Mouse (Mus musculus): ENCODE data around the gene Nelfcd. TPM values are rescaled to one million over a fixed set of nuclear protein-coding genes. Genes with fewer than 3 reads are reported as not detected.

Nelfcd gene
- 117 and 125 TPM in 2 replicates for polyA plus RNA-seq (2014; fragmentation: Nextera tagmentation; extraction: Ambion mirVana)

- peaks cover 7% of the 10 kb centered on the region for H3K4me1 ChIP-seq (ENCODE audit: control insufficient read depth, insufficient read depth, low read length)
- H3K4me2 ChIP-seq (replicated peaks; ENCODE audit: low read depth, low read length), result peak within 1 kb of the TSS; percentile 70
- no peaks in the 10 kb centered on the region for H3K27me3 ChIP-seq (ENCODE audit: control insufficient read depth, insufficient read depth, low read length)
- no peaks in the 10 kb centered on the region for H3K36me3 ChIP-seq (ENCODE audit: control insufficient read depth, insufficient read depth, low read length)
- no peak within 1 kb of the TSS for H3K27ac ChIP-seq (ENCODE audit: low read length)
- ATAC-seq (ENCODE audit: insufficient number of reproducible peaks, insufficient read depth, low FRiP score, low read depth), result peak; percentile 97
- H3K9me3 ChIP-seq (ENCODE audit: control insufficient read depth, low read depth, low read length), result no peaks in the 10 kb centered on the region
- under 1% methylated on average over 40 of the region's 40 CpGs for WGBS
- H3K4me3 ChIP-seq (ENCODE audit: low read depth, low read length), result peak within 1 kb of the TSS; percentile 82
- peak within 1 kb of the TSS; percentile 60 for H3K9ac ChIP-seq (replicated peaks; ENCODE audit: low read depth, low read length)
Measured at GRCm38 (mm10) chr2:174415731-174416310, at the start of gene Nelfcd. TSS of gene Nelfcd (plus strand) at chr2:174415804.

GRCm38 (mm10) chr2:174366571-174366970 lies 49.0 kb upstream of the Nelfcd start:
- no peak overlapping the region for H3K9ac ChIP-seq (replicated peaks; ENCODE audit: low read depth, low read length)
- H3K9me3 ChIP-seq (ENCODE audit: control insufficient read depth, low read depth, low read length), result no peaks in the 10 kb centered on the region
- no peak for ATAC-seq (ENCODE audit: insufficient number of reproducible peaks, insufficient read depth, low FRiP score, low read depth)
- H3K4me3 ChIP-seq (ENCODE audit: low read depth, low read length), result no peak overlapping the region
- H3K27ac ChIP-seq (ENCODE audit: low read length), result no peak overlapping the region
- H3K36me3 ChIP-seq (ENCODE audit: control insufficient read depth, insufficient read depth, low read length), result no peaks in the 10 kb centered on the region
- H3K27me3 ChIP-seq (ENCODE audit: control insufficient read depth, insufficient read depth, low read length), result no peaks in the 10 kb centered on the region
- no peaks in the 10 kb centered on the region for H3K4me1 ChIP-seq (ENCODE audit: control insufficient read depth, insufficient read depth, low read length)
- no peak overlapping the region for H3K4me2 ChIP-seq (replicated peaks; ENCODE audit: low read depth, low read length)
- WGBS, result 84% methylated on average over 10 of the region's 10 CpGs

GRCm38 (mm10) chr2:174381021-174381420 lies 34.6 kb upstream of the Nelfcd start:
- no peaks in the 10 kb centered on the region for H3K27me3 ChIP-seq (ENCODE audit: control insufficient read depth, insufficient read depth, low read length)
- H3K4me1 ChIP-seq (ENCODE audit: control insufficient read depth, insufficient read depth, low read length), result no peaks in the 10 kb centered on the region
- ATAC-seq (ENCODE audit: insufficient number of reproducible peaks, insufficient read depth, low FRiP score, low read depth), result no peak
- no peak overlapping the region for H3K9ac ChIP-seq (replicated peaks; ENCODE audit: low read depth, low read length)
- 84% methylated on average over 9 of the region's 9 CpGs for WGBS
- H3K9me3 ChIP-seq (ENCODE audit: control insufficient read depth, low read depth, low read length), result no peaks in the 10 kb centered on the region
- no peak overlapping the region for H3K27ac ChIP-seq (ENCODE audit: low read length)
- no peaks in the 10 kb centered on the region for H3K36me3 ChIP-seq (ENCODE audit: control insufficient read depth, insufficient read depth, low read length)
- H3K4me2 ChIP-seq (replicated peaks; ENCODE audit: low read depth, low read length), result no peak overlapping the region
- no peak overlapping the region for H3K4me3 ChIP-seq (ENCODE audit: low read depth, low read length)

- Histone ChIP-seq H3K27me3 (ENCODE audit: control insufficient read depth, insufficient read depth, low read length) (no peaks in the 10 kb centered on the region), H3K4me2 (replicated peaks; ENCODE audit: low read depth, low read length) (no peak overlapping the region), H3K4me1 (ENCODE audit: control insufficient read depth, insufficient read depth, low read length) (no peaks in the 10 kb centered on the region), H3K27ac (ENCODE audit: low read length) (no peak overlapping the region), H3K9me3 (ENCODE audit: control insufficient read depth, low read depth, low read length) (no peaks in the 10 kb centered on the region), H3K36me3 (ENCODE audit: control insufficient read depth, insufficient read depth, low read length) (no peaks in the 10 kb centered on the region), H3K4me3 (ENCODE audit: low read depth, low read length) (no peak overlapping the region), H3K9ac (replicated peaks; ENCODE audit: low read depth, low read length) (no peak overlapping the region)
- 87% methylated on average over 3 of the region's 3 CpGs for WGBS
- ATAC-seq (ENCODE audit: insufficient number of reproducible peaks, insufficient read depth, low FRiP score, low read depth), result no peak
Measured at GRCm38 (mm10) chr2:174391936-174392335, 23.7 kb upstream of the Nelfcd start.

GRCm38 (mm10) chr2:174392554-174392953 lies 23.1 kb upstream of the Nelfcd start:
- no peaks in the 10 kb centered on the region for H3K4me1 ChIP-seq (ENCODE audit: control insufficient read depth, insufficient read depth, low read length)
- no peaks in the 10 kb centered on the region for H3K27me3 ChIP-seq (ENCODE audit: control insufficient read depth, insufficient read depth, low read length)
- no peak overlapping the region for H3K4me3 ChIP-seq (ENCODE audit: low read depth, low read length)
- no peak for ATAC-seq (ENCODE audit: insufficient number of reproducible peaks, insufficient read depth, low FRiP score, low read depth)
- no peak overlapping the region for H3K4me2 ChIP-seq (replicated peaks; ENCODE audit: low read depth, low read length)
- WGBS, result 79% methylated on average over 9 of the region's 9 CpGs
- no peak overlapping the region for H3K27ac ChIP-seq (ENCODE audit: low read length)
- H3K9ac ChIP-seq (replicated peaks; ENCODE audit: low read depth, low read length), result no peak overlapping the region
- no peaks in the 10 kb centered on the region for H3K36me3 ChIP-seq (ENCODE audit: control insufficient read depth, insufficient read depth, low read length)
- H3K9me3 ChIP-seq (ENCODE audit: control insufficient read depth, low read depth, low read length), result no peaks in the 10 kb centered on the region

- Histone ChIP-seq H3K4me3 (ENCODE audit: low read depth, low read length) (no peak overlapping the region), H3K36me3 (ENCODE audit: control insufficient read depth, insufficient read depth, low read length) (no peaks in the 10 kb centered on the region), H3K27ac (ENCODE audit: low read length) (no peak overlapping the region), H3K9me3 (ENCODE audit: control insufficient read depth, low read depth, low read length) (no peaks in the 10 kb centered on the region), H3K27me3 (ENCODE audit: control insufficient read depth, insufficient read depth, low read length) (no peaks in the 10 kb centered on the region), H3K9ac (replicated peaks; ENCODE audit: low read depth, low read length) (no peak overlapping the region), H3K4me1 (ENCODE audit: control insufficient read depth, insufficient read depth, low read length) (no peaks in the 10 kb centered on the region), H3K4me2 (replicated peaks; ENCODE audit: low read depth, low read length) (no peak overlapping the region)
- 71% methylated on average over 5 of the region's 5 CpGs for WGBS
- no peak for ATAC-seq (ENCODE audit: insufficient number of reproducible peaks, insufficient read depth, low FRiP score, low read depth)
Measured at GRCm38 (mm10) chr2:174393383-174393782, 22.2 kb upstream of the Nelfcd start.

GRCm38 (mm10) chr2:174396643-174397042 lies 19.0 kb upstream of the Nelfcd start:
- H3K36me3 ChIP-seq (ENCODE audit: control insufficient read depth, insufficient read depth, low read length), result no peaks in the 10 kb centered on the region
- WGBS, result 82% methylated on average over 10 of the region's 10 CpGs
- H3K9ac ChIP-seq (replicated peaks; ENCODE audit: low read depth, low read length), result no peak overlapping the region
- no peaks in the 10 kb centered on the region for H3K4me1 ChIP-seq (ENCODE audit: control insufficient read depth, insufficient read depth, low read length)
- no peak overlapping the region for H3K27ac ChIP-seq (ENCODE audit: low read length)
- H3K27me3 ChIP-seq (ENCODE audit: control insufficient read depth, insufficient read depth, low read length), result no peaks in the 10 kb centered on the region
- H3K4me2 ChIP-seq (replicated peaks; ENCODE audit: low read depth, low read length), result no peak overlapping the region
- H3K9me3 ChIP-seq (ENCODE audit: control insufficient read depth, low read depth, low read length), result no peaks in the 10 kb centered on the region
- no peak overlapping the region for H3K4me3 ChIP-seq (ENCODE audit: low read depth, low read length)
- no peak for ATAC-seq (ENCODE audit: insufficient number of reproducible peaks, insufficient read depth, low FRiP score, low read depth)

GRCm38 (mm10) chr2:174397065-174397464 lies 18.5 kb upstream of the Nelfcd start:
- 100% methylated on average over 1 of the region's 1 CpGs for WGBS
- Histone ChIP-seq H3K9ac (replicated peaks; ENCODE audit: low read depth, low read length) (no peak overlapping the region), H3K27ac (ENCODE audit: low read length) (no peak overlapping the region), H3K9me3 (ENCODE audit: control insufficient read depth, low read depth, low read length) (no peaks in the 10 kb centered on the region), H3K27me3 (ENCODE audit: control insufficient read depth, insufficient read depth, low read length) (no peaks in the 10 kb centered on the region), H3K36me3 (ENCODE audit: control insufficient read depth, insufficient read depth, low read length) (no peaks in the 10 kb centered on the region), H3K4me2 (replicated peaks; ENCODE audit: low read depth, low read length) (no peak overlapping the region), H3K4me1 (ENCODE audit: control insufficient read depth, insufficient read depth, low read length) (no peaks in the 10 kb centered on the region), H3K4me3 (ENCODE audit: low read depth, low read length) (no peak overlapping the region)
- no peak for ATAC-seq (ENCODE audit: insufficient number of reproducible peaks, insufficient read depth, low FRiP score, low read depth)

- WGBS, result 92% methylated on average over 6 of the region's 6 CpGs
- H3K9ac ChIP-seq (replicated peaks; ENCODE audit: low read depth, low read length), result no peak overlapping the region
- H3K4me1 ChIP-seq (ENCODE audit: control insufficient read depth, insufficient read depth, low read length), result no peaks in the 10 kb centered on the region
- no peak overlapping the region for H3K4me3 ChIP-seq (ENCODE audit: low read depth, low read length)
- no peaks in the 10 kb centered on the region for H3K27me3 ChIP-seq (ENCODE audit: control insufficient read depth, insufficient read depth, low read length)
- H3K36me3 ChIP-seq (ENCODE audit: control insufficient read depth, insufficient read depth, low read length), result no peaks in the 10 kb centered on the region
- no peak overlapping the region for H3K4me2 ChIP-seq (replicated peaks; ENCODE audit: low read depth, low read length)
- no peak for ATAC-seq (ENCODE audit: insufficient number of reproducible peaks, insufficient read depth, low FRiP score, low read depth)
- no peak overlapping the region for H3K27ac ChIP-seq (ENCODE audit: low read length)
- no peaks in the 10 kb centered on the region for H3K9me3 ChIP-seq (ENCODE audit: control insufficient read depth, low read depth, low read length)
Measured at GRCm38 (mm10) chr2:174397881-174398280, 17.7 kb upstream of the Nelfcd start.

Measured in stomach, embryonic 14.5 days (tissue).